Mouse (Mus musculus) forebrain, embryonic 11.5 days (tissue): ENCODE data around the gene Ankrd50. TPM values are rescaled to one million over a fixed set of nuclear protein-coding genes. Genes with fewer than 3 reads are reported as not detected.

ENCODE experiments used
- ATAC-seq: fragments of 200-750 bp; cut with Nextera tagmentation; replicated peaks from 2 replicates; pipeline ENCODE4 v1.8.0; 2017; ENCODE audit warnings: moderate TSS enrichment; ENCODE audit not compliant: low FRiP score
- DNase-seq: peaks from one replicate; pipeline ENCODE4 v3.0.0-alpha.2; 2017; ENCODE audit warnings: low spot score
- H3K27ac ChIP-seq: fragments of 300-500 bp; sonication (generic); 2 replicates; pipeline ENCODE4 v1.5.1; 2014; ENCODE audit warnings: low read depth, low read length
- H3K27me3 ChIP-seq: fragments of 300-500 bp; sonication (generic); 2 replicates; pipeline ENCODE4 v1.6.1; 2014; ENCODE audit warnings: mild to moderate bottlenecking, low read length, mixed read lengths; ENCODE audit not compliant: control insufficient read depth, insufficient read depth
- H3K36me3 ChIP-seq: fragments of 300-500 bp; sonication (generic); 2 replicates; pipeline ENCODE4 v1.6.1; 2014; ENCODE audit warnings: mild to moderate bottlenecking, low read length, moderate library complexity, mixed read lengths; ENCODE audit not compliant: control insufficient read depth, insufficient read depth
- H3K4me1 ChIP-seq: fragments of 300-500 bp; sonication (generic); replicated peaks from 2 replicates; pipeline ENCODE4 v1.6.1; 2014; ENCODE audit warnings: low read length, mixed read lengths; ENCODE audit not compliant: control insufficient read depth, insufficient read depth
- H3K4me2 ChIP-seq: fragments of 300-500 bp; sonication (generic); 2 replicates; pipeline ENCODE4 v1.6.1; 2014; ENCODE audit warnings: low read depth, mild to moderate bottlenecking, low read length, moderate library complexity, mixed read lengths; ENCODE audit not compliant: severe bottlenecking
- H3K4me3 ChIP-seq: fragments of 300-500 bp; sonication (generic); 2 replicates; pipeline ENCODE4 v1.5.1; 2014; ENCODE audit warnings: low read depth, low read length
- H3K9ac ChIP-seq: fragments of 300-500 bp; sonication (generic); 2 replicates; pipeline ENCODE4 v1.6.1; 2014; ENCODE audit warnings: low read length
- H3K9me3 ChIP-seq: fragments of 300-500 bp; sonication (generic); 2 replicates; pipeline ENCODE4 v1.6.1; 2016; ENCODE audit warnings: low read length, mixed read lengths; ENCODE audit not compliant: control insufficient read depth
- whole genome bisulfite sequencing: fragments of 180-500 bp; shearing (Covaris S2); extraction: QIAGEN DNeasy Blood & Tissue Kit; methylation state at CpG from one replicate; pipeline ENCODE4 v1.1.7; 2014; 5-methylcytosine and 5-hydroxymethylcytosine counted together
- polyA plus RNA-seq: library from polyadenylated mRNA; unstranded; fragments of >200 nt; fragmentation: Nextera tagmentation; extraction: Ambion mirVana; gene quantifications from 2 replicates; pipeline ENCODE4 v1.2.1, GENCODE M21; 2014

Ankrd50 gene
- polyA plus RNA-seq, 1 experiment from 2014 or later = 27.0 TPM

GRCm38 (mm10) chr3:38475587-38475986, 9.1 kb downstream of the Ankrd50 start:
- H3K9ac ChIP-seq = no peak overlapping the region
- H3K4me3 ChIP-seq = no peak overlapping the region
- ATAC-seq = no peak
- WGBS = 73% methylated on average over 6 of the region's 6 CpGs
- H3K27me3 ChIP-seq = no peaks in the 10 kb centered on the region
- H3K4me2 ChIP-seq = no peak overlapping the region
- no peaks in the 10 kb centered on the region for H3K36me3 ChIP-seq
- DNase-seq = no peak
- no peak overlapping the region for H3K27ac ChIP-seq
- no peaks in the 10 kb centered on the region for H3K9me3 ChIP-seq
- H3K4me1 ChIP-seq = peaks cover 2% of the 10 kb centered on the region; the same call in 1 of the 2 replicates

- H3K4me3 ChIP-seq = no peak overlapping the region
- H3K9ac ChIP-seq = no peak overlapping the region
- H3K27me3 ChIP-seq = no peaks in the 10 kb centered on the region
- no peaks in the 10 kb centered on the region for H3K36me3 ChIP-seq
- DNase-seq (no peak), ATAC-seq (no peak)
- H3K27ac ChIP-seq = no peak overlapping the region
- 89% methylated on average over 4 of the region's 4 CpGs for WGBS
- H3K9me3 ChIP-seq = no peaks in the 10 kb centered on the region
- no peaks in the 10 kb centered on the region for H3K4me1 ChIP-seq
- H3K4me2 ChIP-seq = no peak overlapping the region
Observed at GRCm38 (mm10) chr3:38473138-38473537, 11.5 kb downstream of the Ankrd50 start.

- Histone ChIP-seq H3K27ac (no peak overlapping the region), H3K36me3 (no peaks in the 10 kb centered on the region)
Observed at GRCm38 (mm10) chr3:38471516-38471915, 13.1 kb downstream of the Ankrd50 start.

GRCm38 (mm10) chr3:38468131-38468530, 16.5 kb downstream of the Ankrd50 start:
- no peak overlapping the region for H3K27ac ChIP-seq
- H3K4me3 ChIP-seq = no peak overlapping the region
- no peaks in the 10 kb centered on the region for H3K4me1 ChIP-seq
- no peaks in the 10 kb centered on the region for H3K36me3 ChIP-seq
- no peak overlapping the region for H3K4me2 ChIP-seq
- no peak overlapping the region for H3K9ac ChIP-seq
- H3K9me3 ChIP-seq = no peaks in the 10 kb centered on the region
- ATAC-seq (no peak), DNase-seq (no peak)
- 94% methylated on average over 8 of the region's 8 CpGs for WGBS
- H3K27me3 ChIP-seq = no peaks in the 10 kb centered on the region

More at GRCm38 (mm10) chr3:38471516-38471915, 13.1 kb downstream of the Ankrd50 start:
- DNase-seq = no peak
- no peaks in the 10 kb centered on the region for H3K9me3 ChIP-seq
- H3K27me3 ChIP-seq = no peaks in the 10 kb centered on the region
- no peaks in the 10 kb centered on the region for H3K4me1 ChIP-seq
- no peak overlapping the region for H3K9ac ChIP-seq
- H3K4me2 ChIP-seq = no peak overlapping the region
- no peak for ATAC-seq
- H3K4me3 ChIP-seq = no peak overlapping the region

GRCm38 (mm10) chr3:38466880-38467405, 17.7 kb downstream of the Ankrd50 start:
- no peaks in the 10 kb centered on the region for H3K9me3 ChIP-seq
- no peak overlapping the region for H3K4me2 ChIP-seq
- H3K27ac ChIP-seq = no peak overlapping the region
- H3K4me1 ChIP-seq = no peaks in the 10 kb centered on the region
- DNase-seq (no peak), ATAC-seq (no peak)
- 87% methylated on average over 8 of the region's 8 CpGs for WGBS
- no peak overlapping the region for H3K9ac ChIP-seq
- no peaks in the 10 kb centered on the region for H3K27me3 ChIP-seq
- H3K4me3 ChIP-seq = no peak overlapping the region
- H3K36me3 ChIP-seq = peaks cover 4% of the 10 kb centered on the region; the same call in 1 of the 2 replicates

- Histone ChIP-seq H3K36me3 (peaks cover 4% of the 10 kb centered on the region; the same call in 1 of the 2 replicates), H3K4me3 (no peak overlapping the region), H3K9ac (no peak overlapping the region), H3K4me2 (no peak overlapping the region), H3K9me3 (no peaks in the 10 kb centered on the region), H3K27me3 (no peaks in the 10 kb centered on the region), H3K4me1 (no peaks in the 10 kb centered on the region), H3K27ac (no peak overlapping the region)
- no peak for DNase-seq
- no peak for ATAC-seq
- 89% methylated on average over 5 of the region's 5 CpGs for WGBS
Observed at GRCm38 (mm10) chr3:38466139-38466538, 18.5 kb downstream of the Ankrd50 start.

- no peak overlapping the region for H3K4me3 ChIP-seq
- no peak for ATAC-seq
Observed at GRCm38 (mm10) chr3:38463149-38463548, 21.5 kb downstream of the Ankrd50 start.

GRCm38 (mm10) chr3:38461742-38462141, 22.9 kb downstream of the Ankrd50 start:
- Histone ChIP-seq H3K27me3 (no peaks in the 10 kb centered on the region), H3K4me3 (no peak overlapping the region), H3K9me3 (no peaks in the 10 kb centered on the region), H3K9ac (no peak overlapping the region), H3K4me1 (no peaks in the 10 kb centered on the region), H3K36me3 (peaks cover 11% of the 10 kb centered on the region; the same call in 1 of the 2 replicates), H3K4me2 (no peak overlapping the region), H3K27ac (no peak overlapping the region)
- ATAC-seq = no peak
- no peak for DNase-seq
- 88% methylated on average over 2 of the region's 2 CpGs for WGBS

More at GRCm38 (mm10) chr3:38463149-38463548, 21.5 kb downstream of the Ankrd50 start:
- H3K4me2 ChIP-seq = no peak overlapping the region
- H3K4me1 ChIP-seq = no peaks in the 10 kb centered on the region
- WGBS = 97% methylated on average over 2 of the region's 2 CpGs
- H3K36me3 ChIP-seq = peaks cover 7% of the 10 kb centered on the region; the same call in 1 of the 2 replicates
- DNase-seq = no peak
- no peak overlapping the region for H3K9ac ChIP-seq
- no peaks in the 10 kb centered on the region for H3K27me3 ChIP-seq
- no peak overlapping the region for H3K27ac ChIP-seq
- no peaks in the 10 kb centered on the region for H3K9me3 ChIP-seq

GRCm38 (mm10) chr3:38460250-38460624, 24.4 kb downstream of the Ankrd50 start:
- DNase-seq = no peak
- no peak for ATAC-seq

More at GRCm38 (mm10) chr3:38460250-38460624, 24.4 kb downstream of the Ankrd50 start:
- Histone ChIP-seq H3K27me3 (no peaks in the 10 kb centered on the region), H3K9me3 (no peaks in the 10 kb centered on the region), H3K9ac (no peak overlapping the region), H3K4me3 (no peak overlapping the region), H3K36me3 (peaks cover 26% of the 10 kb centered on the region), H3K27ac (no peak overlapping the region), H3K4me1 (no peaks in the 10 kb centered on the region), H3K4me2 (no peak overlapping the region)
- WGBS = 91% methylated on average over 4 of the region's 4 CpGs
